Mouse (Mus musculus) neural tube, embryonic 14.5 days (tissue): ENCODE data around the gene Efcab9. TPM values are rescaled to one million over a fixed set of nuclear protein-coding genes. Genes with fewer than 3 reads are reported as not detected.

Experiments used
- ATAC-seq: fragments of 200-750 bp; cut with Nextera tagmentation; 2 replicates; pipeline ENCODE4 v1.8.0; 2017; ENCODE audit warnings: low read depth, mild to moderate bottlenecking, moderate TSS enrichment, moderate library complexity
- H3K27ac ChIP-seq: fragments of 300-500 bp; sonication (generic); 2 replicates; pipeline ENCODE4 v1.5.1; 2014; ENCODE audit warnings: low read depth, mild to moderate bottlenecking, control low read depth, low read length, moderate library complexity, mixed read lengths
- H3K27me3 ChIP-seq: fragments of 300-500 bp; sonication (generic); 2 replicates; pipeline ENCODE4 v1.6.1; 2014; ENCODE audit warnings: low read length; ENCODE audit not compliant: control insufficient read depth, insufficient read depth
- H3K36me3 ChIP-seq: fragments of 300-500 bp; sonication (generic); 2 replicates; pipeline ENCODE4 v1.6.1; 2014; ENCODE audit warnings: low read length, mixed read lengths; ENCODE audit not compliant: control insufficient read depth, insufficient read depth
- H3K4me1 ChIP-seq: fragments of 300-500 bp; sonication (generic); 2 replicates; pipeline ENCODE4 v1.6.1; 2014; ENCODE audit warnings: low read length; ENCODE audit not compliant: control insufficient read depth, insufficient read depth
- H3K4me2 ChIP-seq: fragments of 300-500 bp; sonication (generic); 2 replicates; pipeline ENCODE4 v1.6.1; 2014; ENCODE audit warnings: mild to moderate bottlenecking, low read depth, low read length, control low read depth
- H3K4me3 ChIP-seq: fragments of 300-500 bp; sonication (generic); 2 replicates; pipeline ENCODE4 v1.5.1; 2014; ENCODE audit warnings: low read depth, low read length, control low read depth, mixed read lengths
- H3K9ac ChIP-seq: fragments of 300-500 bp; sonication (generic); replicated peaks from 2 replicates; pipeline ENCODE4 v1.6.1; 2014; ENCODE audit warnings: low read depth, mild to moderate bottlenecking, control low read depth, low read length, mixed read lengths
- H3K9me3 ChIP-seq: fragments of 300-500 bp; sonication (generic); 2 replicates; pipeline ENCODE4 v1.6.1; 2016; ENCODE audit warnings: low read length; ENCODE audit not compliant: control insufficient read depth
- whole genome bisulfite sequencing: fragments of 180-500 bp; shearing (Covaris S2); extraction: QIAGEN DNeasy Blood & Tissue Kit; methylation state at CpG from one replicate; pipeline ENCODE4 v1.1.7; 2014; 5-methylcytosine and 5-hydroxymethylcytosine counted together
- polyA plus RNA-seq: library from polyadenylated mRNA; unstranded; fragments of >200 nt; fragmentation: Nextera tagmentation; extraction: Ambion mirVana; gene quantifications from 2 replicates; pipeline ENCODE4 v1.2.1, GENCODE M21; 2014

The Efcab9 gene
- polyA plus RNA-seq: not detected in 2 replicates

DNA sequence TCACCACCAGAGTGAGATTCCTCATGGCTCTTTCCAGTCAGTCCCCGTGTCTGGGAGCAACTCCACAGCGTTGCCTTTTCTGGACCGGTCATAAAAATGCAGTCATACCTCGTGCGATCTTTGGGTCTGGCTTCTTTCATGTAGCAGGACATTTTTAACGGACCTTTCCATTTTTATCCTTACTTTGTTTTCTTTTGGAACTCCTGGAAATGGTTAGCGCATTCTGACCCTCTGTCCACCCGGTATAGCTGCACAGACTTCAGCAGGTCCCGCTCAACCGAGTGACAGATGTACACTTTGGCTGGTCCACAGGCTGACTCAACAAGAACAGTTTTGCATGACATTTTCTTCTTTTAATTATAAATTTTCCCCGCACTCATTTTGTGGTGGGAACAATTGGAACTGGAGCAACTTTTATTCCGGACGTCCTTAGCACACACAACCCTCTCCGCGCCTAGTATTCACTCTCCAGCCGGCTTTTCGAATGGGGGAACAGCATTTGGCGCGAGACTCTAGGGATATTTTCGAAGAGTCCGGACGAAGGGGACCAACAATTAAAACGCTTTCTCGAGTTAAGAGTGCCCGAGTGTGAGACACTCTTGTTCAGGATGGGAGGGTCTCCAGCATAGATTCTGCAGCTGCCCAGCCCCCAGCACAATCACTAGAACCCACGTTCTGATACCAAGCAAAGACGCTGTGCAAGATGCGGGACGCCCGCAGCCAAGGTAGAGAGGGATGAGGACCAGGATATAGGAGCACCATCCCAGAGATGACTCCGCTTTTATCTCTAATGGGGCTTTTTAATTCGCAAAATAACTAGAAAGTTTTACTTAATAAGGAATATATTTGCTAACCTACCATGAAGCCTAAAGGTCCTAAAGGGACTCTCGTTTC lies at the start of gene Efcab9:
TSS of gene Efcab9 (minus strand) at position 211 of the 894 bp plus-strand sequence.
- peak within 1 kb of the TSS; percentile 65 for H3K9ac ChIP-seq
- peak within 1 kb of the TSS; percentile 61 for H3K4me3 ChIP-seq
- H3K4me2 ChIP-seq: peak within 1 kb of the TSS; percentile 98
- no peaks in the 10 kb centered on the region for H3K36me3 ChIP-seq
- no peaks in the 10 kb centered on the region for H3K9me3 ChIP-seq
- peaks cover 6% of the 10 kb centered on the region for H3K4me1 ChIP-seq
- ATAC-seq: peak; percentile 22; the same call in 1 of the 2 replicates
- no peaks in the 10 kb centered on the region for H3K27me3 ChIP-seq
- H3K27ac ChIP-seq: no peak within 1 kb of the TSS
- WGBS: 5% methylated on average over 33 of the region's 33 CpGs

DNA sequence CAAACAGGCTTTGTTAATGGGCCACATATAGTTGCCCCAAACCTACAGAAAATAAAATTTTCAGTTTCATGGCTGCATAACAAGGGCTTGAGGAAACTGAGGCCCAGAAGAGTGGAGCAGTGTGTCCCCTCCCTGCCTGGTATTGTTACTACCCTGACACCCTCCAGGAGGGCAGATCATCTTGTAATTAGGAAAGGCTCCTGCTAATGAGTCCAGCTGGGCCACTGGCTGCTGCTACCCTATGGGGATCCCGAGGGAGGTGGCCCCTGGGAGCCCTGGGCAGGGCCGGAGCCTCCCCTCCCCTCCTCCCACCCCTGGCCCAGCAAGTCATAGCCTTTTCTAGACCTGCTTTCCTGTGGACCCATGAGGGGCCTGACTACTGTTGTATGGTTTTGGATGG lies 49.1 kb upstream of the Efcab9 start:
- no peaks in the 10 kb centered on the region for H3K4me1 ChIP-seq
- WGBS: 49% methylated on average over 2 of the region's 2 CpGs
- ATAC-seq: no peak
- H3K4me2 ChIP-seq: no peak overlapping the region
- H3K9me3 ChIP-seq: no peaks in the 10 kb centered on the region
- no peak overlapping the region for H3K9ac ChIP-seq
- no peak overlapping the region for H3K4me3 ChIP-seq
- no peak overlapping the region for H3K27ac ChIP-seq
- H3K27me3 ChIP-seq: no peaks in the 10 kb centered on the region
- H3K36me3 ChIP-seq: no peaks in the 10 kb centered on the region

DNA sequence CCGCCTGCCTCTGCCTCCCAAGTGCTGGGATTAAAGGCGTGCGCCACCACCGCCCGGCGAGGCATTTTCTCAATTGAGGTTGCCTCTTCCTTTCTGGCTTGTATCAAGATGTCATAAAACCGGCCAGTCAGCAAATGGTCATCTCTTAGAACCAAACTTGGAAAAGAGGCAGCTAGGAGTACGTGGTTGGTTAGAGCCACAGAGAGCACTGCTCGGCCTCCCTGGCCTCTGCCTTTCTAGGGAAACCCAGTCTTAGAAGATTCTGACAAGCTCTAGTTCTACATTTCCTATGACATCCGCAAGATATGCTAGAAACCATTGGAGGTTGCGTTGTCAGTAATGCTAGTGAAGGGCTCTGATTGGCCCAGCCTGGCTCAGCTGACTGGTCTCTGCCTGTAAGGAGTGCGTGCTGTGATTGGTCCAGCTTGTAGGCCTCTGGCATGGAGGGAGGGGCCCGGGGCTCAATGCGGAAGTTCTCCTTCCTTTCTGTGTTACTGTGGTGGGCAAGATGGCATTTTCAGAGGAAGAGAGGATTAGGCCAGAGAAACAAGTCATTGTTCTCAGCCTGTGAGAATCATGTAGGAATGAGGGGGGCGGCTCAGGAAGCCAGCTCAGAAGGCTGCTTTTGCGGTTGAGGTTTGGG lies 48.5 kb upstream of the Efcab9 start:
- H3K4me3 ChIP-seq: no peak overlapping the region
- no peak for ATAC-seq
- H3K36me3 ChIP-seq: no peaks in the 10 kb centered on the region
- no peaks in the 10 kb centered on the region for H3K4me1 ChIP-seq
- no peak overlapping the region for H3K9ac ChIP-seq
- no peak overlapping the region for H3K27ac ChIP-seq
- WGBS: 83% methylated on average over 16 of the region's 16 CpGs
- H3K9me3 ChIP-seq: no peaks in the 10 kb centered on the region
- H3K27me3 ChIP-seq: no peaks in the 10 kb centered on the region
- no peak overlapping the region for H3K4me2 ChIP-seq

DNA sequence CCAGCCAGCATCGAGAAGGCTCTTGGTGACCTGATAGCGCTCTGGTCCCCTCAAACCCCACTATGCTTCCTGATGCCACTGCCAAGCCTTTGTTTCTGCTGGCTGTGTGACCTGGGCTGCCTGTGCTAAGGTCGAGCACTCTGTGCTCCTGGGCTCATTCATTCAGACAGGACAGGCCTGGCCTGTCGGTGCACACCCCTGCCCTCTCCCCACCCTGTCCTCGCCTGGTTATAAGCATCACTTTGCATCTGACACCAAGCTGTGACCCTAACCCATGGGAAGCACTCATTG lies 44.8 kb upstream of the Efcab9 start:
- Histone ChIP-seq H3K36me3 (no peaks in the 10 kb centered on the region), H3K9me3 (no peaks in the 10 kb centered on the region), H3K4me1 (no peaks in the 10 kb centered on the region), H3K4me2 (no peak overlapping the region), H3K9ac (no peak overlapping the region), H3K27ac (peak overlapping the region; percentile 48; the same call in 1 of the 2 replicates), H3K4me3 (no peak overlapping the region), H3K27me3 (no peaks in the 10 kb centered on the region)
- 62% methylated on average over 5 of the region's 5 CpGs for WGBS
- peak; percentile 12; the same call in 1 of the 2 replicates for ATAC-seq

DNA sequence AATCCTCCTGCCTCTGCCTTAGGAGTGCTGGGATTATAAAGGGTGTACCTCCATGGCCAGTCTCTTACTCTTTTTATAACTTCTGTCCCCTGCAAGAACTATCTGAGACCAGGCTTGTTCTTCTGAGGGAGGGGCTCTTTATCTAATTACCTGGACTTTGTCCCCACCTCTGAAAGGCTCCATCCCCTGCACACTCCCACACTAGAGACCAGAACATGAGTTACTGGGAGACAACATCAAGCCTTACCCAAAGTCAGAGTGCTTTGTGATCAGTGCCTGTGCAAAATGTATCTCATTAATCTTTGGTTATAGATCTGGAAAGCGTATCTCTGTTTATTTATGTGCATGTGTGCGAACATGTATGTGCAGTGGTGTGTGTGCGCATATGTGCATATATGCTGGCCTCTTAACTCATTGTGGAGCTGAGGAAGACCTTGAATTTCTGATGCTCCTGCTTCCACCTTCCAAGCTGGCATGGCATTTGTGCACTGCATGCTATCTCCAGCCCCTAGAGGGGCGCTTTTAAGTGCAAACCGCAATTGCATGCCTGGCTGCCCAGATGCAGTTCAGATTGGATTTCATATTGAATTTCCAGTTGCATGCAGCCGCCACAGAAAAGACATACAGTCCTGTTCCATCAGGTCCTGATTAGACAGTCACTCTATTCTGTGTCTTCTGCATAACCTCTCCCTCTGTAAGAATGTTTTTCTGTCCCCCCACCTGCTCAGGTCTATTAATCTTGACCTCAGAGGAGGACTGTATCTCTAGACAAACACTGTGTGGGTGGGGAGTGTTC lies 44.3 kb upstream of the Efcab9 start:
- H3K36me3 ChIP-seq: no peaks in the 10 kb centered on the region
- no peak overlapping the region for H3K9ac ChIP-seq
- 80% methylated on average over 6 of the region's 6 CpGs for WGBS
- no peaks in the 10 kb centered on the region for H3K9me3 ChIP-seq
- ATAC-seq: peak; percentile 68
- peak overlapping the region; percentile 48; the same call in 1 of the 2 replicates for H3K27ac ChIP-seq
- no peak overlapping the region for H3K4me3 ChIP-seq
- no peaks in the 10 kb centered on the region for H3K4me1 ChIP-seq
- no peaks in the 10 kb centered on the region for H3K27me3 ChIP-seq
- H3K4me2 ChIP-seq: no peak overlapping the region

DNA sequence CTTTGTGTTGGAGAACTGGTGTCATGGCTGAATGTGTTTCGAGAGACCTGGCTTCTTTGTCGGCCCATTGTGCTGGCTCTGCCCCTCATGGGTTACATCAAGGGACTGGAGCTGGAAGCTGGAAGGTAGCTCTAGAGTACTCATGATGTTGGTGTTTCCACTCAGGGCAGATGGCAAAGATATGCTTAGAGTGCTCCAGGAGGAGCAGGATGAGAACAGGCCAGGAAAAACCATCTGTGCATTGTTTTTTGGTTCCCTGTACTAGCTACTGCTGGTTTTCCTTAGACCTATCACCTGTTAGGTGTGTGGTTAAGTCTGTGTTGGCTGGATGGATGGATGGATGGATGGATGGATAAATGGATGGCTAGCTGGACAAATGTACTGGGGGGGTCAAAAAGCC lies 41.8 kb upstream of the Efcab9 start:
- no peak overlapping the region for H3K27ac ChIP-seq
- WGBS: 88% methylated on average over 2 of the region's 2 CpGs
- no peak overlapping the region for H3K4me2 ChIP-seq
- H3K4me1 ChIP-seq: no peaks in the 10 kb centered on the region
- no peak overlapping the region for H3K4me3 ChIP-seq
- no peaks in the 10 kb centered on the region for H3K27me3 ChIP-seq
- H3K9me3 ChIP-seq: no peaks in the 10 kb centered on the region
- ATAC-seq: no peak
- no peaks in the 10 kb centered on the region for H3K36me3 ChIP-seq
- H3K9ac ChIP-seq: no peak overlapping the region

DNA sequence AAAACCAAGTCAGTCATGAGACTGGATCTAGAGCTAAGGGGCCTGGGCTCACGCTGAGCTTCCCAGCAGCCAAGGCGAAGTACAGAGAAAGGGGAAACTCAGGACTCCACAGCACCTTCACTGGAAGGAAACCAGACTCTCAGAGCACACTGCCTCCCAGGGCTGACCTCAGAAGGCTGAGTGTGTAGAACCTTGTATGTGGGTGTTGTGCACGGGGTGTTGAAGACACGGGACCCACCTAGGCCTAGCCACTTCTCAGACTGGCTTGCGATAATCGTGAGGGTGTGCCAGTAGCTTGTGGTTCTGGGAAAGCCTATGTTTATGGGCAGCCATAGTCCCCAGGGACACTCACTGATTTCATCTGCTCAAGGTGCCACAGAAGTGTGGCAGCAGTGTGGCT lies 39.2 kb upstream of the Efcab9 start:
- no peaks in the 10 kb centered on the region for H3K27me3 ChIP-seq
- no peaks in the 10 kb centered on the region for H3K4me1 ChIP-seq
- H3K27ac ChIP-seq: no peak overlapping the region
- H3K9me3 ChIP-seq: no peaks in the 10 kb centered on the region
- no peak overlapping the region for H3K9ac ChIP-seq
- 95% methylated on average over 6 of the region's 6 CpGs for WGBS
- H3K4me2 ChIP-seq: no peak overlapping the region
- H3K36me3 ChIP-seq: no peaks in the 10 kb centered on the region
- ATAC-seq: no peak
- H3K4me3 ChIP-seq: no peak overlapping the region

DNA sequence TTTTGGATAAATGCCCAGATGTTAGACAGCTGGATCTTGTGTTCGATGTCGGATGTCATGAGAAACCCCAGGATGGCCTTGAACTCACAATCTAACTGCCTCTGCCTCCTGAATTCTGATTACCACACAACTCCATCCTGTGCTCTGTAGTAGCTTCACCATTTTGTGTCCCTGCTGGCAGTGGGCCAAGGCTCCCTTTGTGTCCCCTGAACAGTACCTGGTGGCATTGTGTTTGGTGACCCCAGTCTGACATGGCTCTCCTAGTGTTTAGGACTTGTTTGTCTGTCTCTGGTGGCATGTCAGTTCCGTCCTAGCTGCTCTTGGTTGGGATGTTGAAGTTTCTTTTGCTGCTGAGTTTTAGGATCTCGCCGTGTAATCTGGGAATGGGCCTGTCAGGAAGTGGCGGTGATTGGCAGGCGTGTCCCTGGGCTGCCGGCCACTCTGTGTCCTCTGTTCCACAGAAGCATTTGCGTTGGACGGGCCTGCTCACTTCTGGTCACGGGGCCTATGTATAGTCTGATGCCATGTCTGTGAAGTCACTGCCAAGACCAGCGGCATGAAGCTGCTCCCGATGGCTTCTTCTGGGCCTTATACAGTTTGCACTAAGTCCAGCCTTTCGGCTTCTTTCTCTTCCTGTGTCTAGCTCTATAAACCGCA lies 36.9 kb upstream of the Efcab9 start:
- H3K4me2 ChIP-seq: no peak overlapping the region
- no peak overlapping the region for H3K4me3 ChIP-seq
- no peaks in the 10 kb centered on the region for H3K36me3 ChIP-seq
- H3K4me1 ChIP-seq: no peaks in the 10 kb centered on the region
- 85% methylated on average over 15 of the region's 15 CpGs for WGBS
- H3K9me3 ChIP-seq: no peaks in the 10 kb centered on the region
- ATAC-seq: no peak
- H3K27ac ChIP-seq: no peak overlapping the region
- H3K9ac ChIP-seq: no peak overlapping the region
- H3K27me3 ChIP-seq: no peaks in the 10 kb centered on the region
